Mouse (Mus musculus): ENCODE results near the gene Cdkal1.

DNA sequence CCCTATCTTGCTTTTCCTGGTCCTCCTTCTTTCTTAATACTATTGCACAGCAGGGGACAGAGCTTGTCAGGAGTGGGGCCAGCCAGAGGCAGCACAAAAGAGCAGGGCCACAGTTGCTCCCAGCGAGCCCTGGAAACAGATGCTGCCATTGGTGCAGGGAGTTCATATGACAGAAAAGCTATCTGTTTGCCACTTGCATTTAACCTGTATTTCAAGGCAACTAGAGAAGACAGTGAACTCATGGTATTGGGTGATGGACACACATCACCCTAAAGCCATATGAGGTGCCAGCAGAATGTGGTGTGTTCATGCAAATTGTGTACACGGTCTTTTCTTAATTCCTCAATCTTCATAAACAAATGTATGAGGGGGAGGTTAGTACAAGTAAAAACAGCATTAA is 439.5 kb downstream of the Cdkal1 start:
- TF ChIP-seq CTCF (conservative IDR thresholded peaks at IDR 0.05; ENCODE audit: insufficient read depth, insufficient read length, low read depth, low read length) = no peak
- TF ChIP-seq POLR2A (IDR thresholded peaks at IDR 0.05; ENCODE audit: low read depth, low read length) = no peak
